In the genomic region with DNA sequence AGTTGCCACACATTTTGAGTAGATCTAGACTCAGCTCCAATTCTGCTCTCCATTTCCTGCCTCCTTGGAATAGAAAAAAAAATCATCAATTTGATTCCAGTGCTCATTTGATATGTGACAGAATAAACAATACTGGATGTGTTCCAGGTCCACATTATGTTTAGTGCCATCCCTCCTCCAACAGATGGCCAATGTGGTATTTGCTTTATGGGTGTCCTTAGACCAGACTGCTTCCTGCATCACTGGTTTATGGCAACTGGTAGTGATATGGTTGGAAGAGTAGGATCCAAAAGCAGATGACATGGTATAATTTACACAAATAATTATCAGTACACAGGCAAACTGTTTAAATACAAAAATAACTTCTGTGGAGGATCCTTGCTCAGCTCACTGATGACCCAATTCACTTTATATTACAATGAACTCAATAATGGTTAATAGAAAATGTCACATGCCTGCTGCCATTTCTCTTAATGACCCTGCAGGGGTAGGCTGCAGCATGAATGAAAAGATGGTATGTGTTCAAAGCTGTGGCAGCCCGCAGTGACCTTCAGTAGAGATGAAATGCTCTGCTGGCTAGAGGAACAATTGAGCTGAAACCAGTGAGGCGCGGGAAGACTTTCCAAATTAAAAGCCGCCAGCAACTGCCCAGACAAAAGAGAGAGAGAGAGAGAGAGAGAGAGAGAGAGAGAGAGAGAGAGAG, we compare ENCODE assay signal across 10 mouse cellular contexts. TPM values are rescaled to one million over a fixed set of nuclear protein-coding genes. Genes with fewer than 3 reads are reported as not detected.
DNase-seq lines count a peak whose midpoint lies in the region; ATAC-seq and TF ChIP-seq lines count a peak whose summit lies in the region.
"Had no signal": no experiment of that assay in that cellular context is flagged by ENCODE, and none has a peak within 500 bp of the region (broad histone marks: within the 10 kb centered on the region; RNA-seq: fewer than 3 reads in every experiment).

No protein-coding gene starts in this region.

- intact Hi-C loops in left cerebral cortex, adult 2 months (cut with DNase I) = no loop called here

- no peak for TF ChIP-seq EP300 in liver, postnatal 0 days (IDR thresholded peaks at IDR 0.05; ENCODE audit: low read depth)

- no peaks in the 10 kb centered on the region for H3K36me3 ChIP-seq in forebrain, embryonic 16.5 days (ENCODE audit: control insufficient read depth, insufficient read depth)
- no peaks in the 10 kb centered on the region for H3K36me3 ChIP-seq in midbrain, embryonic 13.5 days
- no peaks in the 10 kb centered on the region for H3K36me3 ChIP-seq in liver, postnatal 0 days (replicated peaks; ENCODE audit: insufficient read depth, low read length)

- no peak overlapping the region for H3K27ac ChIP-seq in forebrain, embryonic 16.5 days (ENCODE audit: low read length)
- H3K27ac ChIP-seq in midbrain, embryonic 13.5 days = peak overlapping the region; percentile 25; the same call in 1 of the 2 replicates
- H3K27ac ChIP-seq in liver, postnatal 0 days (ENCODE audit: low read depth) = no peak overlapping the region
- H3K27ac ChIP-seq in left cerebral cortex, adult 2 months = no peak overlapping the region

- no peaks in the 10 kb centered on the region for H3K4me1 ChIP-seq in forebrain, embryonic 16.5 days (replicated peaks; ENCODE audit: control insufficient read depth, insufficient read depth, low read length)
- H3K4me1 ChIP-seq in midbrain, embryonic 13.5 days (replicated peaks) = 0 out of 2 replicates have a peak, but pooled peaks cover 5% of the 10 kb centered on the region
- H3K4me1 ChIP-seq in liver, postnatal 0 days (ENCODE audit: insufficient read depth) = no peaks in the 10 kb centered on the region

- H3K4me2 ChIP-seq in forebrain, embryonic 16.5 days (ENCODE audit: low read length) = no peak overlapping the region
- no peak overlapping the region for H3K4me2 ChIP-seq in midbrain, embryonic 13.5 days (replicated peaks)
- H3K4me2 ChIP-seq in liver, postnatal 0 days (ENCODE audit: low read depth, low read length) = no peak overlapping the region

- H3K27me3 ChIP-seq in forebrain, embryonic 16.5 days (replicated peaks; ENCODE audit: control insufficient read depth, insufficient read depth, low read length) = no peaks in the 10 kb centered on the region
- H3K27me3 ChIP-seq in midbrain, embryonic 13.5 days = no peaks in the 10 kb centered on the region
- H3K27me3 ChIP-seq in liver, postnatal 0 days (ENCODE audit: insufficient read depth, low read length) = no peaks in the 10 kb centered on the region

- peak; percentile 1 for DNase-seq in ovary, adult 18-20 months (ENCODE audit: low spot score)
- DNase-seq in ovary, postnatal 10 days (ENCODE audit: low spot score) = no peak
- no peak for DNase-seq in liver, postnatal 0 days
- no peak for DNase-seq in left cerebral cortex, adult 2 months (ENCODE audit: extremely low spot score in 1 of 2, low spot score in 2 of 2)
- DNase-seq: adrenal gland, postnatal 25 days; kidney, postnatal 25 days had no signal

- H3K9ac ChIP-seq in forebrain, embryonic 16.5 days (replicated peaks; ENCODE audit: low read depth, low read length) = no peak overlapping the region
- no peak overlapping the region for H3K9ac ChIP-seq in midbrain, embryonic 13.5 days (replicated peaks)
- no peak overlapping the region for H3K9ac ChIP-seq in liver, postnatal 0 days (replicated peaks)

- H3K4me3 ChIP-seq in forebrain, embryonic 16.5 days (replicated peaks; ENCODE audit: low read length) = no peak overlapping the region
- no peak overlapping the region for H3K4me3 ChIP-seq in midbrain, embryonic 13.5 days (replicated peaks)
- no peak overlapping the region for H3K4me3 ChIP-seq in liver, postnatal 0 days (ENCODE audit: low read depth, low read length)
- H3K4me3 ChIP-seq in left cerebral cortex, adult 2 months = no peak overlapping the region

- TF ChIP-seq CTCF in liver, postnatal 0 days (IDR thresholded peaks at IDR 0.05; ENCODE audit: low read depth) = no peak
- TF ChIP-seq CTCF in left cerebral cortex, adult 2 months (IDR thresholded peaks at IDR 0.05) = no peak

- whole genome bisulfite sequencing in forebrain, embryonic 16.5 days = 1% methylated on average over 4 of the region's 4 CpGs
- WGBS in midbrain, embryonic 13.5 days = 10% methylated on average over 4 of the region's 4 CpGs
- 74% methylated on average over 4 of the region's 4 CpGs for WGBS in liver, postnatal 0 days (ENCODE audit: insufficient replicate concordance)

- ATAC-seq in forebrain, embryonic 16.5 days = peak; percentile 66
- ATAC-seq in midbrain, embryonic 13.5 days = peak; percentile 78
- no peak for ATAC-seq in liver, postnatal 0 days
- no peak for ATAC-seq in erythroid progenitor cell, adult 5-6 weeks (replicated peaks; ENCODE audit: low FRiP score, poor library complexity, severe bottlenecking)

- no peaks in the 10 kb centered on the region for H3K9me3 ChIP-seq in forebrain, embryonic 16.5 days (ENCODE audit: control insufficient read depth, low read length)
- H3K9me3 ChIP-seq in midbrain, embryonic 13.5 days = no peaks in the 10 kb centered on the region
- no peaks in the 10 kb centered on the region for H3K9me3 ChIP-seq in liver, postnatal 0 days (ENCODE audit: low read length)

RNA-seq across cellular contexts. Expression of a gene that starts 27.2 kb away (rescaled TPM):
- polyA plus RNA-seq in forebrain, embryonic 16.5 days (2015; fragmentation: Nextera tagmentation; extraction: Ambion mirVana) = 9.0 and 10.7 TPM in 2 replicates
- polyA plus RNA-seq in midbrain, embryonic 13.5 days (2015; fragmentation: Nextera tagmentation; extraction: Ambion mirVana) = 15.3 and 17.5 TPM in 2 replicates
- not detected in 2 replicates for polyA plus RNA-seq in liver, postnatal 0 days (2015; fragmentation: Nextera tagmentation; extraction: Ambion mirVana)
- total RNA-seq in erythroid progenitor cell, adult 5-6 weeks (2015; ENCODE audit: low replicate concordance) = not detected in 2 replicates
- total RNA-seq in erythroid progenitor cell, adult 5-6 weeks (2017; ENCODE audit: low replicate concordance) = not detected in 2 replicates
- total RNA-seq in left cerebral cortex, adult 2 months (2021) = 1 to 10 TPM; 6.0 to 6.1 TPM
- total RNA-seq: megakaryocyte progenitor cell, adult 5-6 weeks had no signal

Comparison
In these comparisons a context has a peak if more than half of its experiments do, and no peak if none do; other contexts are left out.
1. ATAC-seq: peak in forebrain, embryonic 16.5 days (single experiment) and midbrain, embryonic 13.5 days (single experiment); none in liver, postnatal 0 days (single experiment) and erythroid progenitor cell, adult 5-6 weeks (single experiment).
2. RNA of a gene that starts 27.2 kb away (polyA plus RNA-seq): 15.3 to 17.5 TPM in midbrain, embryonic 13.5 days and 9.0 to 10.7 TPM in forebrain, embryonic 16.5 days; not detected in liver, postnatal 0 days; every median in the first group is over 10 times any median in the second.